In the genomic region with DNA sequence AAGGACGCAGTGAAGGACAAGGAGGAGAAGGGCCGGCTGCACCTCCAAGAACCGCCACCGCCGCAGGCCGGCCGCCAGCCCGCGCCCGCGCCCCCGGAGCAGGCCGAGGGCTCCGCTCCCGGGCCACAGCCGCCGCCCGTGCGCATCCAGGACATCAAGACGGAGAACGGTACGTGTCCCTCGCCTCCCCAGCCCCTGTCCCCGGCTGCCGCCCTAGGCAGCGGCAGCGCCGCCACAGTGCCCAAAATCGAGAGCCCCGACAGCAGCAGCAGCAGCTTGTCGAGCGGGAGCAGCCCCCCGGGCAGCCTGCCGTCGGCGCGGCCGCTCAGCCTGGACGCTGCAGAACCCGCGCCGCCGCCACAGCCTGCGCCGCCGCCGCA, we compare ENCODE assay signal across 8 mouse cellular contexts. TPM values are rescaled to one million over a fixed set of nuclear protein-coding genes. Genes with fewer than 3 reads are reported as not detected.
A peak's percentile ranks its signal among the peaks of the same experiment; 100 is the strongest.
DNase-seq lines count a peak whose midpoint lies in the region; ATAC-seq and TF ChIP-seq lines count a peak whose summit lies in the region.

No protein-coding gene starts in this region.

- no peak for TF ChIP-seq CTCF in cerebellum, adult 2 months (IDR thresholded peaks at IDR 0.05; ENCODE audit: borderline replicate concordance, insufficient read depth, low read depth, low read length)

- ATAC-seq in lung, embryonic 16.5 days (ENCODE audit: low read depth): no peak
- ATAC-seq in embryonic facial prominence, embryonic 11.5 days (replicated peaks; ENCODE audit: insufficient number of reproducible peaks, low FRiP score, low TSS enrichment, low read depth): no peak
- no peak for ATAC-seq in hindbrain, embryonic 13.5 days (ENCODE audit: low FRiP score)
- ATAC-seq in midbrain, embryonic 16.5 days: peak; percentile 10; the same call in 1 of the 2 replicates
- no peak for ATAC-seq in frontal cortex, adult (ENCODE audit: low TSS enrichment)

- H3K36me3 ChIP-seq in lung, embryonic 16.5 days (ENCODE audit: control insufficient read depth, insufficient read depth, low read length): no peaks in the 10 kb centered on the region
- no peaks in the 10 kb centered on the region; the same call in 1 of the 2 replicates for H3K36me3 ChIP-seq in embryonic facial prominence, embryonic 11.5 days (replicated peaks; ENCODE audit: control insufficient read depth, insufficient read depth, low read depth, low read length)
- H3K36me3 ChIP-seq in hindbrain, embryonic 13.5 days: no peaks in the 10 kb centered on the region
- H3K36me3 ChIP-seq in midbrain, embryonic 16.5 days (ENCODE audit: control insufficient read depth, insufficient read depth, low read length): no peaks in the 10 kb centered on the region

- WGBS in lung, embryonic 16.5 days: under 1% methylated on average over 36 of the region's 47 CpGs
- WGBS in embryonic facial prominence, embryonic 11.5 days: under 1% methylated on average over 45 of the region's 47 CpGs
- under 1% methylated on average over 42 of the region's 47 CpGs for WGBS in hindbrain, embryonic 13.5 days
- WGBS in midbrain, embryonic 16.5 days: under 1% methylated on average over 46 of the region's 47 CpGs
- WGBS in cerebellum, adult 2 months: 1% methylated on average over 46 of the region's 47 CpGs

- H3K4me3 ChIP-seq in lung, embryonic 16.5 days (ENCODE audit: low read length): peak overlapping the region; percentile 62
- peak overlapping the region; percentile 62 for H3K4me3 ChIP-seq in embryonic facial prominence, embryonic 11.5 days (ENCODE audit: low read depth, low read length)
- H3K4me3 ChIP-seq in hindbrain, embryonic 13.5 days: peak overlapping the region; percentile 46
- peak overlapping the region; percentile 39 for H3K4me3 ChIP-seq in midbrain, embryonic 16.5 days (ENCODE audit: low read depth, low read length)
- H3K4me3 ChIP-seq in cerebellum, adult 2 months (replicated peaks; ENCODE audit: insufficient read depth, low read depth, low read length): no peak overlapping the region

- H3K9me3 ChIP-seq in lung, embryonic 16.5 days (ENCODE audit: control insufficient read depth, low read length): no peaks in the 10 kb centered on the region
- H3K9me3 ChIP-seq in embryonic facial prominence, embryonic 11.5 days (replicated peaks; ENCODE audit: control insufficient read depth, low read length): no peaks in the 10 kb centered on the region
- H3K9me3 ChIP-seq in hindbrain, embryonic 13.5 days: no peaks in the 10 kb centered on the region
- H3K9me3 ChIP-seq in midbrain, embryonic 16.5 days (replicated peaks; ENCODE audit: control insufficient read depth, low read length, poor library complexity, severe bottlenecking): no peaks in the 10 kb centered on the region

- H3K27me3 ChIP-seq in lung, embryonic 16.5 days (ENCODE audit: control insufficient read depth, insufficient read depth, low read depth, low read length): peaks cover 85% of the 10 kb centered on the region
- peaks cover 22% of the 10 kb centered on the region for H3K27me3 ChIP-seq in embryonic facial prominence, embryonic 11.5 days (ENCODE audit: control insufficient read depth, insufficient read depth, low read length)
- H3K27me3 ChIP-seq in hindbrain, embryonic 13.5 days: peaks cover 95% of the 10 kb centered on the region
- peaks cover 49% of the 10 kb centered on the region for H3K27me3 ChIP-seq in midbrain, embryonic 16.5 days (ENCODE audit: control insufficient read depth, insufficient read depth, low read depth, low read length)
- H3K27me3 ChIP-seq in cerebellum, adult 2 months (ENCODE audit: control insufficient read depth, insufficient read depth, low read length): peaks cover 16% of the 10 kb centered on the region; the same call in 1 of the 2 replicates

- DNase-seq in lung, postnatal 10 days: no peak
- peak; percentile 30 for DNase-seq in embryonic facial prominence, embryonic 11.5 days (ENCODE audit: low spot score)
- DNase-seq in cerebellum, adult 2 months: no peak
- no peak for DNase-seq in layer of hippocampus, adult 11-12 months (ENCODE audit: low spot score)

- TF ChIP-seq POLR2A in cerebellum, adult 2 months (IDR thresholded peaks at IDR 0.05; ENCODE audit: borderline replicate concordance, insufficient read depth, low read length): no peak

- peak overlapping the region; percentile 99 for H3K4me2 ChIP-seq in lung, embryonic 16.5 days (ENCODE audit: low read depth, low read length)
- peak overlapping the region; percentile 89 for H3K4me2 ChIP-seq in embryonic facial prominence, embryonic 11.5 days (ENCODE audit: low read depth, low read length)
- H3K4me2 ChIP-seq in hindbrain, embryonic 13.5 days: peak overlapping the region; percentile 67
- peak overlapping the region; percentile 25; the same call in 1 of the 2 replicates for H3K4me2 ChIP-seq in midbrain, embryonic 16.5 days (ENCODE audit: low read length)

- H3K4me1 ChIP-seq in lung, embryonic 16.5 days (replicated peaks; ENCODE audit: control insufficient read depth, insufficient read depth, low read length): peaks cover 27% of the 10 kb centered on the region
- peaks cover 8% of the 10 kb centered on the region for H3K4me1 ChIP-seq in embryonic facial prominence, embryonic 11.5 days (ENCODE audit: control insufficient read depth, insufficient read depth, low read length)
- peaks cover 42% of the 10 kb centered on the region for H3K4me1 ChIP-seq in hindbrain, embryonic 13.5 days (replicated peaks)
- peaks cover 25% of the 10 kb centered on the region for H3K4me1 ChIP-seq in midbrain, embryonic 16.5 days (ENCODE audit: control insufficient read depth, insufficient read depth, low read length)
- no peaks in the 10 kb centered on the region for H3K4me1 ChIP-seq in cerebellum, adult 2 months (ENCODE audit: control insufficient read depth, insufficient read depth, low read length)

- H3K9ac ChIP-seq in lung, embryonic 16.5 days (ENCODE audit: low read length): peak overlapping the region; percentile 70
- peak overlapping the region; percentile 81 for H3K9ac ChIP-seq in embryonic facial prominence, embryonic 11.5 days (replicated peaks; ENCODE audit: low read length)
- H3K9ac ChIP-seq in hindbrain, embryonic 13.5 days: peak overlapping the region; percentile 70
- peak overlapping the region; percentile 57; the same call in 1 of the 2 replicates for H3K9ac ChIP-seq in midbrain, embryonic 16.5 days (ENCODE audit: low read depth, low read length)

- H3K27ac ChIP-seq in lung, embryonic 16.5 days (ENCODE audit: low read length): no peak overlapping the region
- peak overlapping the region; percentile 97 for H3K27ac ChIP-seq in embryonic facial prominence, embryonic 11.5 days (replicated peaks; ENCODE audit: low read depth, low read length)
- H3K27ac ChIP-seq in hindbrain, embryonic 13.5 days: peak overlapping the region; percentile 83
- H3K27ac ChIP-seq in midbrain, embryonic 16.5 days (ENCODE audit: low read length): peak overlapping the region; percentile 42; the same call in 1 of the 2 replicates
- H3K27ac ChIP-seq in cerebellum, adult 2 months (ENCODE audit: insufficient read depth, low read length): no peak overlapping the region

RNA-seq across cellular contexts. Expression of a gene that starts 1.3 kb away (rescaled TPM):
- 0.24 and 0.30 TPM in 2 replicates for polyA plus RNA-seq in lung, embryonic 16.5 days (2015; fragmentation: Nextera tagmentation; extraction: Ambion mirVana)
- 9.3 and 10.6 TPM in 2 replicates for polyA plus RNA-seq in embryonic facial prominence, embryonic 11.5 days (2014; fragmentation: Nextera tagmentation; extraction: Ambion mirVana)
- 1.3 and 1.7 TPM in 2 replicates for polyA plus RNA-seq in hindbrain, embryonic 13.5 days (2015; fragmentation: Nextera tagmentation; extraction: Ambion mirVana)
- polyA plus RNA-seq in midbrain, embryonic 16.5 days (2015; fragmentation: Nextera tagmentation; extraction: Ambion mirVana): 0.44 and 0.81 TPM in 2 replicates
- 1.9 and 2.0 TPM in 2 replicates for polyA plus RNA-seq in cerebellum, adult 2 months (2012; rRNA removed)

Comparison
In these comparisons a context has a peak if more than half of its experiments do, and no peak if none do; other contexts are left out.
1. H3K27ac ChIP-seq: peak in embryonic facial prominence, embryonic 11.5 days (single experiment), hindbrain, embryonic 13.5 days (single experiment) and midbrain, embryonic 16.5 days (single experiment); none in lung, embryonic 16.5 days (single experiment) and cerebellum, adult 2 months (single experiment).
2. H3K4me2 ChIP-seq: peak in every context shown above with its lines; median percentile 99 in lung, embryonic 16.5 days; 89 in embryonic facial prominence, embryonic 11.5 days; 67 in hindbrain, embryonic 13.5 days; 25 in midbrain, embryonic 16.5 days.
3. Peak in every context shown above with its lines, with median percentiles within 50 percentile points of each other: H3K9ac ChIP-seq.